Mouse (Mus musculus): ENCODE data around the gene Smarcc2.
A peak's percentile ranks its signal among the peaks of the same experiment; 100 is the strongest.
"Not testable (repeated sequence)": the region's sequence is repeated elsewhere in the genome, so short reads cannot be mapped to it uniquely, and the experiment has no call there.

Smarcc2 gene

GRCm38 (mm10) chr10:128492633-128493311 is 33.7 kb downstream of the Smarcc2 start:
- peak; percentile 94 for DNase-seq (ENCODE audit: low read depth, low spot score)

GRCm38 (mm10) chr10:128493319-128493694 is 34.3 kb downstream of the Smarcc2 start:
- DNase-seq (ENCODE audit: low read depth, low spot score): no peak

GRCm38 (mm10) chr10:128493695-128494666 is 34.9 kb downstream of the Smarcc2 start, which contains the start of gene Myl6:
TSS of gene Myl6 (minus strand) at chr10:128494145.
- peak; percentile 99 for DNase-seq (ENCODE audit: low read depth, low spot score)

- no peak for DNase-seq (ENCODE audit: low read depth, low spot score)
Measured at GRCm38 (mm10) chr10:128494667-128495245, 35.7 kb downstream of the Smarcc2 start.

- DNase-seq (ENCODE audit: low read depth, low spot score): no peak
Measured at GRCm38 (mm10) chr10:128495270-128495669, 36.2 kb downstream of the Smarcc2 start.

GRCm38 (mm10) chr10:128495903-128496302 is 36.9 kb downstream of the Smarcc2 start:
- DNase-seq (ENCODE audit: low read depth, low spot score): no peak

GRCm38 (mm10) chr10:128496509-128497077 is 37.5 kb downstream of the Smarcc2 start:
- no peak for DNase-seq (ENCODE audit: low read depth, low spot score)

- no peak for DNase-seq (ENCODE audit: low read depth, low spot score)
Measured at GRCm38 (mm10) chr10:128497134-128497737, 38.2 kb downstream of the Smarcc2 start.

- peak; percentile 99 for DNase-seq (ENCODE audit: low read depth, low spot score)
Measured at GRCm38 (mm10) chr10:128498590-128498989, 39.5 kb downstream of the Smarcc2 start, which contains the start of gene Myl6b. TSS of gene Myl6b (minus strand) at chr10:128498685.

- DNase-seq (ENCODE audit: low read depth, low spot score): peak; percentile 67
Measured at GRCm38 (mm10) chr10:128499116-128499671, 40.1 kb downstream of the Smarcc2 start.

- DNase-seq (ENCODE audit: low read depth, low spot score): no peak
Measured at GRCm38 (mm10) chr10:128502341-128502740, 43.3 kb downstream of the Smarcc2 start.

GRCm38 (mm10) chr10:128503532-128503931 is 44.5 kb downstream of the Smarcc2 start:
- DNase-seq (ENCODE audit: low read depth, low spot score): no peak

GRCm38 (mm10) chr10:128504012-128504411 is 45.0 kb downstream of the Smarcc2 start:
- no peak for DNase-seq (ENCODE audit: low read depth, low spot score)

- no peak for DNase-seq (ENCODE audit: low read depth, low spot score)
Measured at GRCm38 (mm10) chr10:128504641-128505370, 45.8 kb downstream of the Smarcc2 start.

- DNase-seq (ENCODE audit: low read depth, low spot score): not testable (repeated sequence)
Measured at GRCm38 (mm10) chr10:128505371-128505667, 46.3 kb downstream of the Smarcc2 start.

GRCm38 (mm10) chr10:128505974-128506373 is 46.9 kb downstream of the Smarcc2 start:
- DNase-seq (ENCODE audit: low read depth, low spot score): peak; percentile 67

- DNase-seq (ENCODE audit: low read depth, low spot score): no peak
Measured at GRCm38 (mm10) chr10:128508260-128508659, 49.2 kb downstream of the Smarcc2 start.

GRCm38 (mm10) chr10:128509203-128509602 is 50.2 kb downstream of the Smarcc2 start:
- DNase-seq (ENCODE audit: low read depth, low spot score): no peak

- no peak for DNase-seq (ENCODE audit: low read depth, low spot score)
Measured at GRCm38 (mm10) chr10:128509831-128510230, 50.8 kb downstream of the Smarcc2 start.

- no peak for DNase-seq (ENCODE audit: low read depth, low spot score)
Measured at GRCm38 (mm10) chr10:128510301-128510700, 51.3 kb downstream of the Smarcc2 start.
